Mouse (Mus musculus) hindbrain, embryonic 10.5 days (tissue): ENCODE measurements around the gene Gdi2. TPM values are rescaled to one million over a fixed set of nuclear protein-coding genes. Genes with fewer than 3 reads are reported as not detected.
"Not testable (repeated sequence)": the region's sequence is repeated elsewhere in the genome, so short reads cannot be mapped to it uniquely, and the experiment has no call there.

Experiments
- DNase-seq: peaks from one replicate; pipeline ENCODE4 v3.0.0-alpha.2; 2017; ENCODE audit warnings: low spot score
- H3K27ac ChIP-seq: fragments of 300-500 bp; sonication (generic); 2 replicates; pipeline ENCODE4 v1.5.1; 2016; ENCODE audit warnings: mild to moderate bottlenecking, moderate library complexity
- H3K27me3 ChIP-seq: fragments of 300-500 bp; sonication (generic); 2 replicates; pipeline ENCODE4 v1.6.1; 2016; ENCODE audit warnings: mild to moderate bottlenecking; ENCODE audit not compliant: poor library complexity, insufficient read depth, severe bottlenecking
- H3K36me3 ChIP-seq: fragments of 300-500 bp; sonication (generic); 2 replicates; pipeline ENCODE4 v1.6.1; 2016; ENCODE audit warnings: mild to moderate bottlenecking, moderate library complexity
- H3K4me1 ChIP-seq: fragments of 300-500 bp; sonication (generic); replicated peaks from 2 replicates; pipeline ENCODE4 v1.6.1; 2016; ENCODE audit warnings: mild to moderate bottlenecking
- H3K4me3 ChIP-seq: fragments of 300-500 bp; sonication (generic); 2 replicates; pipeline ENCODE4 v1.5.1; 2016; ENCODE audit warnings: mild to moderate bottlenecking, moderate library complexity
- H3K9me3 ChIP-seq: fragments of 300-500 bp; sonication (generic); 2 replicates; pipeline ENCODE4 v1.6.1; 2016; ENCODE audit warnings: mild to moderate bottlenecking, moderate library complexity
- WGBS: fragments of 180-500 bp; shearing (Covaris S2); methylation state at CpG from one replicate; pipeline ENCODE4 v1.1.7; 2016; 5-methylcytosine and 5-hydroxymethylcytosine counted together
- polyA plus RNA-seq: library from polyadenylated mRNA; unstranded; fragments of >200 nt; fragmentation: Nextera tagmentation; extraction: Ambion mirVana; gene quantifications from 2 replicates; pipeline ENCODE4 v1.2.1, GENCODE M21; 2016

Gene Gdi2
- polyA plus RNA-seq = 423 and 447 TPM in 2 replicates

GRCm38 (mm10) chr13:3537594-3538222 lies at the start of gene Gdi2:
Gene Gdi2 (plus strand): TSS chr13:3538063.
- peak within 1 kb of the TSS; percentile 97 for H3K27ac ChIP-seq
- H3K36me3 ChIP-seq = no peaks in the 10 kb centered on the region
- DNase-seq = peak; percentile 97
- WGBS = under 1% methylated on average over 43 of the region's 47 CpGs
- peak within 1 kb of the TSS; percentile 98 for H3K4me3 ChIP-seq
- peaks cover 5% of the 10 kb centered on the region; the same call in 1 of the 2 replicates for H3K9me3 ChIP-seq
- peaks cover 32% of the 10 kb centered on the region for H3K4me1 ChIP-seq
- no peaks in the 10 kb centered on the region for H3K27me3 ChIP-seq

- no peak overlapping the region for H3K27ac ChIP-seq
- WGBS = 89% methylated on average over 4 of the region's 4 CpGs
- no peaks in the 10 kb centered on the region for H3K27me3 ChIP-seq
- peaks cover 31% of the 10 kb centered on the region for H3K36me3 ChIP-seq
- DNase-seq = no peak
- no peak overlapping the region for H3K4me3 ChIP-seq
- peaks cover 3% of the 10 kb centered on the region; the same call in 1 of the 2 replicates for H3K9me3 ChIP-seq
- no peaks in the 10 kb centered on the region for H3K4me1 ChIP-seq
Observed at GRCm38 (mm10) chr13:3495526-3495925, 42.3 kb upstream of the Gdi2 start.

GRCm38 (mm10) chr13:3501014-3501413 lies 36.8 kb upstream of the Gdi2 start:
- H3K4me3 ChIP-seq, H3K4me1 ChIP-seq, H3K27ac ChIP-seq, DNase-seq, H3K9me3 ChIP-seq, H3K27me3 ChIP-seq, H3K36me3 ChIP-seq: not testable (repeated sequence)
- WGBS = 91% methylated on average over 6 of the region's 6 CpGs

GRCm38 (mm10) chr13:3515351-3515750 lies 22.5 kb upstream of the Gdi2 start:
- H3K4me1 ChIP-seq, H3K36me3 ChIP-seq, DNase-seq, H3K9me3 ChIP-seq, H3K27me3 ChIP-seq, H3K4me3 ChIP-seq, H3K27ac ChIP-seq: not testable (repeated sequence)
- WGBS = 80% methylated on average over 6 of the region's 6 CpGs

GRCm38 (mm10) chr13:3519357-3519756 lies 18.5 kb upstream of the Gdi2 start:
- 74% methylated on average over 4 of the region's 4 CpGs for WGBS
- not testable (repeated sequence) for H3K27me3 ChIP-seq, H3K4me3 ChIP-seq, H3K27ac ChIP-seq, DNase-seq, H3K9me3 ChIP-seq, H3K4me1 ChIP-seq, H3K36me3 ChIP-seq

GRCm38 (mm10) chr13:3519994-3520393 lies 17.9 kb upstream of the Gdi2 start:
- DNase-seq, H3K36me3 ChIP-seq, H3K27ac ChIP-seq, H3K9me3 ChIP-seq, H3K4me1 ChIP-seq, H3K4me3 ChIP-seq, H3K27me3 ChIP-seq: not testable (repeated sequence)
- 50% methylated on average over 1 of the region's 1 CpGs for WGBS

GRCm38 (mm10) chr13:3523459-3523858 lies 14.4 kb upstream of the Gdi2 start:
- Histone ChIP-seq H3K27me3 (no peaks in the 10 kb centered on the region), H3K4me3 (no peak overlapping the region), H3K27ac (no peak overlapping the region), H3K4me1 (no peaks in the 10 kb centered on the region), H3K36me3 (no peaks in the 10 kb centered on the region), H3K9me3 (no peaks in the 10 kb centered on the region)
- DNase-seq = no peak
- WGBS = 72% methylated on average over 6 of the region's 6 CpGs

- no peaks in the 10 kb centered on the region for H3K27me3 ChIP-seq
- H3K9me3 ChIP-seq = no peaks in the 10 kb centered on the region
- no peak for DNase-seq
- no peak overlapping the region for H3K4me3 ChIP-seq
- WGBS = 90% methylated on average over 1 of the region's 1 CpGs
- H3K4me1 ChIP-seq = no peaks in the 10 kb centered on the region
- no peak overlapping the region for H3K27ac ChIP-seq
- H3K36me3 ChIP-seq = no peaks in the 10 kb centered on the region
Observed at GRCm38 (mm10) chr13:3523946-3524345, 13.9 kb upstream of the Gdi2 start.

- WGBS = 81% methylated on average over 4 of the region's 4 CpGs
- H3K27ac ChIP-seq = no peak overlapping the region
- no peak for DNase-seq
- H3K36me3 ChIP-seq = no peaks in the 10 kb centered on the region
- H3K9me3 ChIP-seq = no peaks in the 10 kb centered on the region
- H3K4me3 ChIP-seq = no peak overlapping the region
- no peaks in the 10 kb centered on the region; the same call in 1 of the 2 replicates for H3K4me1 ChIP-seq
- H3K27me3 ChIP-seq = no peaks in the 10 kb centered on the region
Observed at GRCm38 (mm10) chr13:3525611-3526051, 12.2 kb upstream of the Gdi2 start.

GRCm38 (mm10) chr13:3526328-3526727 lies 11.5 kb upstream of the Gdi2 start:
- no peaks in the 10 kb centered on the region; the same call in 1 of the 2 replicates for H3K4me1 ChIP-seq
- no peak for DNase-seq
- 80% methylated on average over 8 of the region's 8 CpGs for WGBS
- H3K27ac ChIP-seq = no peak overlapping the region
- no peak overlapping the region for H3K4me3 ChIP-seq
- no peaks in the 10 kb centered on the region for H3K36me3 ChIP-seq
- no peaks in the 10 kb centered on the region for H3K9me3 ChIP-seq
- H3K27me3 ChIP-seq = no peaks in the 10 kb centered on the region

- DNase-seq = no peak
- Histone ChIP-seq H3K4me3 (no peak overlapping the region), H3K4me1 (peaks cover 6% of the 10 kb centered on the region; the same call in 1 of the 2 replicates), H3K27ac (no peak overlapping the region), H3K9me3 (0 out of 2 replicates have a peak, but pooled peaks cover 4% of the 10 kb centered on the region), H3K27me3 (no peaks in the 10 kb centered on the region), H3K36me3 (no peaks in the 10 kb centered on the region)
- 67% methylated on average over 3 of the region's 3 CpGs for WGBS
Observed at GRCm38 (mm10) chr13:3530451-3530850, 7.4 kb upstream of the Gdi2 start.

GRCm38 (mm10) chr13:3531176-3531575 lies 6.7 kb upstream of the Gdi2 start:
- 62% methylated on average over 2 of the region's 2 CpGs for WGBS
- H3K4me3 ChIP-seq, H3K4me1 ChIP-seq, H3K9me3 ChIP-seq, H3K36me3 ChIP-seq, H3K27me3 ChIP-seq, DNase-seq, H3K27ac ChIP-seq: not testable (repeated sequence)

GRCm38 (mm10) chr13:3531692-3532320 lies 6.1 kb upstream of the Gdi2 start:
- Histone ChIP-seq H3K27ac (no peak overlapping the region), H3K36me3 (no peaks in the 10 kb centered on the region), H3K4me1 (peaks cover 7% of the 10 kb centered on the region), H3K9me3 (peaks cover 9% of the 10 kb centered on the region; the same call in 1 of the 2 replicates), H3K4me3 (no peak overlapping the region), H3K27me3 (no peaks in the 10 kb centered on the region)
- DNase-seq = no peak
- 70% methylated on average over 10 of the region's 10 CpGs for WGBS
